11 mouse cellular contexts compared by ENCODE assay signal in the genomic region with DNA sequence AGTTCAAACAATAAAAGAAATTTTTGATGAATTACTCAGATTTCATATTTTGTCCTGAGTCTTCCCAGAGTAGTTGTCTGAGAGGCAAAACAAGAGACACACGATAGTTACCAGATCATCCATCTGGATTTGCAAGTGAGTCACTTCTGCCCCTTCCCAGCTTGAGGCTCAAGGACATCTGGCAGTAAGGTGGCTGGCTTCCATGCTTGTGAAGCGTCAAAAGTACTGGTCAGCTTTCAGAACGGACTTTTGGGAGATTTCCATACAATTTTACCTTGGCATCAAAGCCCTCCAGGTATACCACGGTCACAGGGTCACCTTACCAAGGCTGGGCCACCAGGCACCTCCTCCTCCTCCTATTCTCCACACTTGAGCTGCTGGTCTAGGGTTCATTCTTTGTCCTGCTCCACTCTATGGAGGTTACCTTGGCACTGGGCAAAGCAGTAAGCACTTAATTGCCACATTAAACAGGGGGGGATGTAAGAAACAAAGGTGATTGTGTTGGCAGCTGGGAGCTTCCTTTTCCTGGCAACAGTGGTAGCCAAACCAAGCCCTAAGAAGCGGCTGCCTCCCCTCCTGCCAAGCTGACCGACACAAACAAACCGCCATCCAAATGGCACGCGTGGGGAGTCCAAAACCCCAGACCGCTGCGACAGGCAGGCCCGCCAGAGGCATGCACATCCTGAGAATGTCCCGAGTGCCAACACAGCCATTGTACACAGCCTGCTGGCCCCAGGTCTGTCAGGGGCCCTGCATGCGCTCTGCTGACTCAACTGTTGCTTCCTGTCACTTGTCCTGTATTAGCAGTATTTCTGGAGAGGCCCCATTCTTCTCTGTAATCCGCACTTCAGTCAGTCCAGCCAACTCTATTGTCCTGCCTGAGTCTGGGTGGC. TPM values are rescaled to one million over a fixed set of nuclear protein-coding genes. Genes with fewer than 3 reads are reported as not detected.
DNase-seq lines count a peak whose midpoint lies in the region; ATAC-seq and TF ChIP-seq lines count a peak whose summit lies in the region.
"Had no signal": no experiment of that assay in that cellular context is flagged by ENCODE, and none has a peak within 500 bp of the region (broad histone marks: within the 10 kb centered on the region; RNA-seq: fewer than 3 reads in every experiment).

No protein-coding gene starts in this region.

- WGBS in heart, embryonic 14.5 days = 53% methylated on average over 15 of the region's 15 CpGs
- WGBS in lung, adult 2 months = 40% methylated on average over 15 of the region's 15 CpGs
- 68% methylated on average over 15 of the region's 15 CpGs for WGBS in stomach, embryonic 15.5 days

- 0 out of 2 replicates have a peak, but pooled peaks have one; percentile 14 for ATAC-seq in frontal cortex, adult (ENCODE audit: low TSS enrichment)
- no peak for ATAC-seq in heart, embryonic 14.5 days (ENCODE audit: insufficient number of reproducible peaks, insufficient read depth, low FRiP score, low read depth)
- ATAC-seq in stomach, embryonic 15.5 days (ENCODE audit: insufficient read depth, low FRiP score, low read depth) = no peak
- no peak for ATAC-seq in megakaryocyte-erythroid progenitor cell, adult 5-6 weeks (replicated peaks; ENCODE audit: low FRiP score, low TSS enrichment, poor library complexity, severe bottlenecking)

- peaks cover 18% of the 10 kb centered on the region for H3K36me3 ChIP-seq in heart, embryonic 14.5 days (ENCODE audit: control insufficient read depth, insufficient read depth, low read length)
- peaks cover 4% of the 10 kb centered on the region; the same call in 1 of the 2 replicates for H3K36me3 ChIP-seq in stomach, embryonic 15.5 days
- H3K36me3 ChIP-seq: liver, embryonic 15.5 days had no signal

- TF ChIP-seq POLR2A in brain, embryonic 14.5 days (IDR thresholded peaks at IDR 0.05; ENCODE audit: borderline replicate concordance, extremely low read depth, insufficient read depth, insufficient read length, poor library complexity, severe bottlenecking) = no peak
- no peak for TF ChIP-seq POLR2A in lung, adult 2 months (IDR thresholded peaks at IDR 0.05; ENCODE audit: borderline replicate concordance, extremely low read depth, low read depth, low read length)

- DNase-seq in frontal cortex, postnatal 14 days (ENCODE audit: low spot score in 2 of 2) = no peak
- peak; percentile 92 for DNase-seq in brain, embryonic 14.5 days (ENCODE audit: low read depth)
- DNase-seq in lung, adult 2 months = peak; percentile 34
- DNase-seq in layer of hippocampus, adult 9-11 months = no peak

- no peaks in the 10 kb centered on the region for H3K27me3 ChIP-seq in heart, embryonic 14.5 days (ENCODE audit: control insufficient read depth, insufficient read depth, low read length)
- H3K27me3 ChIP-seq in stomach, embryonic 15.5 days (replicated peaks) = no peaks in the 10 kb centered on the region
- H3K27me3 ChIP-seq: CH12.LX had no signal

- peak overlapping the region; percentile 40; the same call in 1 of the 2 replicates for H3K4me2 ChIP-seq in heart, embryonic 14.5 days (ENCODE audit: low read length)
- peak overlapping the region; percentile 31 for H3K4me2 ChIP-seq in stomach, embryonic 15.5 days
- H3K4me2 ChIP-seq: liver, embryonic 15.5 days had no signal

- H3K4me3 ChIP-seq in heart, embryonic 14.5 days (ENCODE audit: control insufficient read depth in 1 of 2, insufficient read depth in 1 of 2, low read depth in 1 of 2, low read length in 2 of 2) = no peak overlapping the region
- no peak overlapping the region for H3K4me3 ChIP-seq in lung, adult 2 months (replicated peaks; ENCODE audit: extremely low read depth, low read depth, low read length)
- no peak overlapping the region for H3K4me3 ChIP-seq in stomach, embryonic 15.5 days (replicated peaks)
- H3K4me3 ChIP-seq: erythroblast, embryonic 14.5 days; liver, embryonic 15.5 days had no signal

- no peaks in the 10 kb centered on the region for H3K9me3 ChIP-seq in heart, embryonic 14.5 days (ENCODE audit: control insufficient read depth, low read length)
- H3K9me3 ChIP-seq in stomach, embryonic 15.5 days = no peaks in the 10 kb centered on the region
- H3K9me3 ChIP-seq: liver, embryonic 15.5 days had no signal

- TF ChIP-seq CTCF in brain, embryonic 14.5 days (IDR thresholded peaks at IDR 0.05; ENCODE audit: borderline replicate concordance, extremely low read depth, insufficient read depth, insufficient read length) = no peak
- no peak for TF ChIP-seq CTCF in lung, adult 2 months (IDR thresholded peaks at IDR 0.05; ENCODE audit: insufficient read depth, low read length)

- H3K27ac ChIP-seq in heart, embryonic 14.5 days (replicated peaks in 1 of 2; ENCODE audit: control insufficient read depth in 1 of 2, insufficient read depth in 1 of 2, low read depth in 2 of 2, low read length in 2 of 2) = peak overlapping the region; percentile 1 to 19; a peak in 2 of 4 replicates
- peak overlapping the region; percentile 75; the same call in 1 of the 2 replicates for H3K27ac ChIP-seq in stomach, embryonic 15.5 days
- H3K27ac ChIP-seq: liver, embryonic 15.5 days had no signal

- H3K9ac ChIP-seq in heart, embryonic 14.5 days (ENCODE audit: low read length) = peak overlapping the region; percentile 25; the same call in 1 of the 2 replicates
- no peak overlapping the region for H3K9ac ChIP-seq in stomach, embryonic 15.5 days
- H3K9ac ChIP-seq: liver, embryonic 15.5 days had no signal

- peaks cover 37 to 57% of the 10 kb centered on the region in 2 experiments for H3K4me1 ChIP-seq in heart, embryonic 14.5 days (ENCODE audit: control insufficient read depth in 2 of 2, insufficient read depth in 2 of 2, low read length in 2 of 2)
- H3K4me1 ChIP-seq in lung, adult 2 months (ENCODE audit: control insufficient read depth, insufficient read depth, low read length) = peaks cover 13% of the 10 kb centered on the region; the same call in 1 of the 2 replicates
- H3K4me1 ChIP-seq in stomach, embryonic 15.5 days = peaks cover 60% of the 10 kb centered on the region
- H3K4me1 ChIP-seq: liver, embryonic 15.5 days had no signal

RNA-seq across cellular contexts. Expression of gene Jag1, which starts 6.9 kb away (rescaled TPM):
- polyA plus RNA-seq in brain, embryonic 14.5 days (2012; rRNA removed) = 3.6 and 13.0 TPM in 2 replicates
- 12.8 and 15.7 TPM in 2 replicates for polyA plus RNA-seq in heart, embryonic 14.5 days (2014; fragmentation: Nextera tagmentation; extraction: Ambion mirVana)
- polyA plus RNA-seq in lung, adult 2 months (2012; rRNA removed) = 10.4 and 11.4 TPM in 2 replicates
- 18.3 and 20.3 TPM in 2 replicates for polyA plus RNA-seq in stomach, embryonic 15.5 days (2015; fragmentation: Nextera tagmentation; extraction: Ambion mirVana)
- 0.30 TPM in 1 of 2 replicates, not detected in the other for total RNA-seq in megakaryocyte-erythroid progenitor cell, adult 5-6 weeks (2014; fragmentation: Nextera tagmentation)
- not detected in 2 replicates for total RNA-seq in megakaryocyte-erythroid progenitor cell, adult 5-6 weeks (2017)
- total RNA-seq: CH12.LX had no signal
- polyA plus RNA-seq: erythroblast, embryonic 14.5 days had no signal

Comparison
In these comparisons a context has a peak if more than half of its experiments do, and no peak if none do; other contexts are left out.
1. DNase-seq: peak in brain, embryonic 14.5 days (single experiment) and lung, adult 2 months (single experiment); none in frontal cortex, postnatal 14 days (0 of 2) and layer of hippocampus, adult 9-11 months (single experiment).